Mouse (Mus musculus): ENCODE measurements at regions not wholly inside any gene's neighbourhood (a gene's known extent, or its start where the extent isn't known, plus 50 kb on each side); places are given as distances from the start of the nearest gene placed in this dataset.
A peak's percentile ranks its signal among the peaks of the same experiment; 100 is the strongest.
"Not testable (repeated sequence)": the region's sequence is repeated elsewhere in the genome, so short reads cannot be mapped to it uniquely, and the experiment has no call there.

GRCm38 (mm10) chr4:66691598-66692220 lies 135.7 kb upstream of the Tlr4 start:
- Histone ChIP-seq H3K4me3 (ENCODE audit: low read depth, low read length) (no peak overlapping the region), H3K27ac (ENCODE audit: low read depth) (no peak overlapping the region), H3K9ac (ENCODE audit: low read length) (no peak overlapping the region), H3K4me1 (replicated peaks; ENCODE audit: control insufficient read depth, insufficient read depth, low read length) (no peaks in the 10 kb centered on the region), H3K27me3 (replicated peaks; ENCODE audit: control insufficient read depth, insufficient read depth, low read length) (no peaks in the 10 kb centered on the region), H3K36me3 (ENCODE audit: control insufficient read depth, insufficient read depth, low read length) (no peaks in the 10 kb centered on the region), H3K4me2 (ENCODE audit: low read length) (no peak overlapping the region), H3K9me3 (ENCODE audit: control insufficient read depth, low read length) (no peaks in the 10 kb centered on the region)
- ATAC-seq (replicated peaks; ENCODE audit: low FRiP score, low TSS enrichment, low read depth) (no peak), DNase-seq (ENCODE audit: low spot score) (no peak)
- WGBS, result 57% methylated on average over 5 of the region's 5 CpGs

DNA sequence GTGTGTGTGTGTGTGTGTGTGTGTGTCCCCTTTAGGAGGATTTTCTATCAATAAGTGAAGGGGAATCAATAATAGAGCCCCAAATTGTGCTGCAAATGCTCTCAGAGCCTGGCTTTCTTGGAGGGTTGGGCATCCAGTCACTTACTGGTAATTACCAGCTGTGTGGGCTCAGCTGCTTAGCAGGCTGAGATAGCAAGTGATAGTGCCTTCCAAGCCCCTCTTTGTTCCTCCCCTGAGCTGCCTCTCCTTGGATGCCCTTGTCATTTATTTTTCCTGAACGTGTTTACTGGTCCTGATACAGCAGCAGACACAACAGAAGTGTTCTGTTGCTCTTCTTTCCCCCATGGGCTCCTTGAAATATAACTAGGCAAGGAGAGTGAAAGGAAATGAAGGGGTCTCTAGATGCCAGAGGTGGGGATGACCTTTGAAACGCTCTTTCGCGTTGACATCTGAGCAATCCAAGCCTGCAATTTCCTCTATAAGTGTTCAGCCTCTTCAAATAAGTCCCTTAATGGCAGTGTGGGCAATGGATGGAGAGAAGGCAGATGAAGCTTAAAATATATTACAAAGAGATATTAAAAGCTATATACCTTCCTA lies 133.3 kb upstream of the Tlr4 start:
- DNase-seq (ENCODE audit: low spot score) (no peak), ATAC-seq (replicated peaks; ENCODE audit: low FRiP score, low TSS enrichment, low read depth) (no peak)
- Histone ChIP-seq H3K4me2 (ENCODE audit: low read length) (no peak overlapping the region), H3K4me1 (replicated peaks; ENCODE audit: control insufficient read depth, insufficient read depth, low read length) (no peaks in the 10 kb centered on the region), H3K9me3 (ENCODE audit: control insufficient read depth, low read length) (no peaks in the 10 kb centered on the region), H3K4me3 (ENCODE audit: low read depth, low read length) (no peak overlapping the region), H3K27ac (ENCODE audit: low read depth) (no peak overlapping the region), H3K27me3 (replicated peaks; ENCODE audit: control insufficient read depth, insufficient read depth, low read length) (no peaks in the 10 kb centered on the region), H3K36me3 (ENCODE audit: control insufficient read depth, insufficient read depth, low read length) (no peaks in the 10 kb centered on the region), H3K9ac (ENCODE audit: low read length) (no peak overlapping the region)
- 61% methylated on average over 4 of the region's 4 CpGs for WGBS

DNA sequence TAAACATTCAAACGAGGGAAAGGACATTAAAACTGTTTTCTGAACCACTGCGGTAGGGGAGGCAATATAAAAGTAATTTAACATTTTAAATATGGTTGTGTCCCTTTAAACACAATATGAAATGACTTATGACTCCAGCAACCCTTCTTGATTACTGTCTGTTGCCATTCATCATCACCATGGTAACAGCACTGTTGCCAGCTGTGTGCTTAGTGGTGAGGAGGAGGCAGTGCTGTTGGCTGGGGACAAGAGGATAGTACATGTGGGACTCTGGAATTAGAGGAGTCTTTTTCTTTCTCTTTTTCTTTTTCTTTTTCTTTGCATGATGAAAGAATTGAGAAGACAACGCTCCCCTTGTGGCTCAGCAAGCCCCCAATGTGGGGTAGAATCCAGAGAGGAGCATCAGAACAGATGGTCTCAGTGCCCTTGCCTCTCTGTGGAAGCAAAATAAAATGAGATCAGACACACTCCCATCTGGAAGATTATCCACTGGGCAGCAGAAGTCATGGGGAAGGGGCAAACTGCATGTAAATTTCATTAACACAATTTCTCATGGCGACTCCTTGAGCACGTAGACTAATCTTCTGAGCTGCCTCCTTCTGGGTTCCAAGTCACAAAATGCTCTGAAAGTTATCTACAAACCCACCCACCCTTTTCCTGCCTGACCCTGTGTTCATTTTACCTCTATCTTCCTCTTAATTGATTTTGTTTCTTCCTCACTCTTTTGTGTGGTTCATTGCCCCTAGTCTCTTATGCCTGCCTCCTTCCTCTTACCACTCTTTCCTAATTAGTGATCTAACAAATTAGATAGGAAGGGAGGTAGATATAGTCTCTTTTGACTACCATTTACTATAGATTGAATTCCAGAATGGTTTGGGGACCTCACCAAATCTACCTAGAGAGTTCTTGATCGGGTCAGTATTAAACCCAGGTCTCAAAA lies 111.3 kb upstream of the Tlr4 start:
- Histone ChIP-seq H3K4me3 (ENCODE audit: low read depth, low read length) (no peak overlapping the region), H3K4me2 (ENCODE audit: low read length) (no peak overlapping the region), H3K27ac (ENCODE audit: low read depth) (no peak overlapping the region), H3K36me3 (ENCODE audit: control insufficient read depth, insufficient read depth, low read length) (no peaks in the 10 kb centered on the region), H3K9me3 (ENCODE audit: control insufficient read depth, low read length) (no peaks in the 10 kb centered on the region), H3K9ac (ENCODE audit: low read length) (no peak overlapping the region), H3K27me3 (replicated peaks; ENCODE audit: control insufficient read depth, insufficient read depth, low read length) (no peaks in the 10 kb centered on the region), H3K4me1 (replicated peaks; ENCODE audit: control insufficient read depth, insufficient read depth, low read length) (no peaks in the 10 kb centered on the region)
- DNase-seq (ENCODE audit: low spot score) (no peak), ATAC-seq (replicated peaks; ENCODE audit: low FRiP score, low TSS enrichment, low read depth) (no peak)
- WGBS, result 68% methylated on average over 6 of the region's 6 CpGs

- whole genome bisulfite sequencing, result 17% methylated on average over 2 of the region's 2 CpGs
- Histone ChIP-seq H3K4me1 (replicated peaks; ENCODE audit: control insufficient read depth, insufficient read depth, low read length) (no peaks in the 10 kb centered on the region), H3K36me3 (ENCODE audit: control insufficient read depth, insufficient read depth, low read length) (no peaks in the 10 kb centered on the region), H3K4me3 (ENCODE audit: low read depth, low read length) (no peak overlapping the region), H3K9me3 (ENCODE audit: control insufficient read depth, low read length) (no peaks in the 10 kb centered on the region), H3K27ac (ENCODE audit: low read depth) (no peak overlapping the region), H3K27me3 (replicated peaks; ENCODE audit: control insufficient read depth, insufficient read depth, low read length) (no peaks in the 10 kb centered on the region), H3K4me2 (ENCODE audit: low read length) (no peak overlapping the region), H3K9ac (ENCODE audit: low read length) (no peak overlapping the region)
- no peak for DNase-seq (ENCODE audit: low spot score)
- no peak for ATAC-seq (replicated peaks; ENCODE audit: low FRiP score, low TSS enrichment, low read depth)
Measured at GRCm38 (mm10) chr4:66737407-66737806, 90.0 kb upstream of the Tlr4 start.

DNA sequence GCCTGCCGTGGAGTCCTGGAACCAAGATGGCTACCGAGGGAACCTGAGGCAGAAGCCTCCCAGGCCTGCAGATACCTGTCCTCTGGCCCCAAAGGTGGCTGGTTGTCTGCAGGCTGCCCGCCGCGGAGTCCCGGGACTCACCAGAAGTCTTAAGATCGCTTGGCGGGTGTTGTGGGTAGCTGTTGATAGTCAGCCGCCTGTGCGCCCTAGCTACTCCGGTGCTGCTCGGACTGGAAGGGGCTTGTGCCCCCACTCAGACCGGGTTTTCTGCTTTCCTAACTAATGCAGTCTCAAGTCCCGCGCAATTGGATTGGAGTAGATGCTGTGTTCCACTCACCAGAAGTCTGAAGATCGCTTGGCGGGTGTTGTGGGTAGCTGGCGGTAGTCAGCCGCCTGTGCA lies 84.0 kb upstream of the Tlr4 start:
- H3K4me1 ChIP-seq (replicated peaks; ENCODE audit: control insufficient read depth, insufficient read depth, low read length); DNase-seq (ENCODE audit: low spot score); H3K27me3 ChIP-seq (replicated peaks; ENCODE audit: control insufficient read depth, insufficient read depth, low read length); H3K27ac ChIP-seq (ENCODE audit: low read depth); ATAC-seq (replicated peaks; ENCODE audit: low FRiP score, low TSS enrichment, low read depth); H3K9me3 ChIP-seq (ENCODE audit: control insufficient read depth, low read length); H3K4me3 ChIP-seq (ENCODE audit: low read depth, low read length); H3K9ac ChIP-seq (ENCODE audit: low read length); H3K4me2 ChIP-seq (ENCODE audit: low read length); H3K36me3 ChIP-seq (ENCODE audit: control insufficient read depth, insufficient read depth, low read length): not testable (repeated sequence)
- 89% methylated on average over 19 of the region's 19 CpGs for WGBS

GRCm38 (mm10) chr4:66768762-66769161 lies 58.6 kb upstream of the Tlr4 start:
- 20% methylated on average over 4 of the region's 4 CpGs for WGBS
- H3K4me2 ChIP-seq (ENCODE audit: low read length), result no peak overlapping the region
- H3K4me3 ChIP-seq (ENCODE audit: low read depth, low read length), result no peak overlapping the region
- H3K36me3 ChIP-seq (ENCODE audit: control insufficient read depth, insufficient read depth, low read length), result no peaks in the 10 kb centered on the region
- H3K9ac ChIP-seq (ENCODE audit: low read length), result no peak overlapping the region
- H3K9me3 ChIP-seq (ENCODE audit: control insufficient read depth, low read length), result no peaks in the 10 kb centered on the region
- peaks cover 5% of the 10 kb centered on the region for H3K4me1 ChIP-seq (replicated peaks; ENCODE audit: control insufficient read depth, insufficient read depth, low read length)
- DNase-seq (ENCODE audit: low spot score), result peak; percentile 70
- no peaks in the 10 kb centered on the region for H3K27me3 ChIP-seq (replicated peaks; ENCODE audit: control insufficient read depth, insufficient read depth, low read length)
- no peak for ATAC-seq (replicated peaks; ENCODE audit: low FRiP score, low TSS enrichment, low read depth)
- no peak overlapping the region for H3K27ac ChIP-seq (ENCODE audit: low read depth)

Measured in intestine, embryonic 14.5 days (tissue).